Mouse (Mus musculus): ENCODE results near the gene Grk3.

The Grk3 gene

GRCm38 (mm10) chr5:113008496-113008895 is 7.1 kb downstream of the Grk3 start:
- DNase-seq (ENCODE audit: low spot score) = no peak

GRCm38 (mm10) chr5:113006997-113007396 is 8.6 kb downstream of the Grk3 start:
- no peak for DNase-seq (ENCODE audit: low spot score)

GRCm38 (mm10) chr5:113005941-113006391 is 9.6 kb downstream of the Grk3 start:
- DNase-seq (ENCODE audit: low spot score) = no peak

- DNase-seq (ENCODE audit: low spot score) = peak; percentile 17
These were observed 12.7 kb downstream of the Grk3 start for GRCm38 (mm10) chr5:113002821-113003380.

- no peak for DNase-seq (ENCODE audit: low spot score)
These were observed 16.4 kb downstream of the Grk3 start for GRCm38 (mm10) chr5:112999227-112999626.

- no peak for DNase-seq (ENCODE audit: low spot score)
These were observed 17.9 kb downstream of the Grk3 start for GRCm38 (mm10) chr5:112997516-112998186.

- no peak for DNase-seq (ENCODE audit: low spot score)
These were observed 24.3 kb downstream of the Grk3 start for GRCm38 (mm10) chr5:112991245-112991644.

- DNase-seq (ENCODE audit: low spot score) = no peak
These were observed 33.7 kb downstream of the Grk3 start for GRCm38 (mm10) chr5:112981931-112982330.

GRCm38 (mm10) chr5:112979710-112980109 is 35.9 kb downstream of the Grk3 start:
- DNase-seq (ENCODE audit: low spot score) = no peak

GRCm38 (mm10) chr5:112979195-112979594 is 36.4 kb downstream of the Grk3 start:
- no peak for DNase-seq (ENCODE audit: low spot score)

- no peak for DNase-seq (ENCODE audit: low spot score)
These were observed 38.5 kb downstream of the Grk3 start for GRCm38 (mm10) chr5:112977089-112977488.

- DNase-seq (ENCODE audit: low spot score) = no peak
These were observed 42.0 kb downstream of the Grk3 start for GRCm38 (mm10) chr5:112973596-112973995.

GRCm38 (mm10) chr5:112972297-112972696 is 43.3 kb downstream of the Grk3 start:
- no peak for DNase-seq (ENCODE audit: low spot score)

GRCm38 (mm10) chr5:112963495-112963894 is 52.1 kb downstream of the Grk3 start:
- DNase-seq (ENCODE audit: low spot score) = no peak

GRCm38 (mm10) chr5:112962166-112962565 is 53.4 kb downstream of the Grk3 start:
- no peak for DNase-seq (ENCODE audit: low spot score)

- peak; percentile 50 for DNase-seq (ENCODE audit: low spot score)
These were observed 54.7 kb downstream of the Grk3 start for GRCm38 (mm10) chr5:112960911-112961310.

- DNase-seq (ENCODE audit: low spot score) = peak; percentile 22
These were observed 57.3 kb downstream of the Grk3 start for GRCm38 (mm10) chr5:112958293-112958692.

- DNase-seq (ENCODE audit: low spot score) = no peak
These were observed 58.8 kb downstream of the Grk3 start for GRCm38 (mm10) chr5:112956841-112957240.

- DNase-seq (ENCODE audit: low spot score) = no peak
These were observed 59.2 kb downstream of the Grk3 start for GRCm38 (mm10) chr5:112956368-112956767.

GRCm38 (mm10) chr5:112950847-112951246 is 64.7 kb downstream of the Grk3 start:
- no peak for DNase-seq (ENCODE audit: low spot score)

- DNase-seq (ENCODE audit: low spot score) = no peak
These were observed 69.7 kb downstream of the Grk3 start for GRCm38 (mm10) chr5:112945925-112946324.

- DNase-seq (ENCODE audit: low spot score) = no peak
These were observed 73.3 kb downstream of the Grk3 start for GRCm38 (mm10) chr5:112942244-112942643.

- no peak for DNase-seq (ENCODE audit: low spot score)
These were observed 74.6 kb downstream of the Grk3 start for GRCm38 (mm10) chr5:112941001-112941400.

GRCm38 (mm10) chr5:112936632-112937031 is 79.0 kb downstream of the Grk3 start:
- DNase-seq (ENCODE audit: low spot score) = no peak
